Mouse (Mus musculus) cerebral cortex, adult 2 months (tissue): ENCODE data around the gene Sult2b1.

Experiments
- WGBS: fragments of 180-500 bp; shearing (Covaris S2); methylation state at CpG from one replicate; pipeline ENCODE4 v1.1.7; 2018; 5-methylcytosine and 5-hydroxymethylcytosine counted together

Gene Sult2b1

GRCm38 (mm10) chr7:45800546-45801204, 16.2 kb upstream of the Sult2b1 start:
- WGBS, result 29% methylated on average over 25 of the region's 25 CpGs

GRCm38 (mm10) chr7:45800001-45800400, 15.5 kb upstream of the Sult2b1 start:
- 47% methylated on average over 7 of the region's 7 CpGs for WGBS

GRCm38 (mm10) chr7:45798931-45799330, 14.5 kb upstream of the Sult2b1 start:
- 50% methylated on average over 7 of the region's 7 CpGs for WGBS

GRCm38 (mm10) chr7:45798511-45798836, 14.0 kb upstream of the Sult2b1 start:
- 10% methylated on average over 19 of the region's 19 CpGs for WGBS

GRCm38 (mm10) chr7:45797661-45798510, 13.4 kb upstream of the Sult2b1 start:
- 9% methylated on average over 60 of the region's 60 CpGs for WGBS

- WGBS, result 48% methylated on average over 6 of the region's 6 CpGs
Observed at GRCm38 (mm10) chr7:45796950-45797349, 12.5 kb upstream of the Sult2b1 start.

GRCm38 (mm10) chr7:45794971-45795370, 10.5 kb upstream of the Sult2b1 start:
- WGBS, result 89% methylated on average over 29 of the region's 29 CpGs

- WGBS, result 84% methylated on average over 44 of the region's 44 CpGs
Observed at GRCm38 (mm10) chr7:45793969-45794585, 9.6 kb upstream of the Sult2b1 start.

- WGBS, result 83% methylated on average over 24 of the region's 24 CpGs
Observed at GRCm38 (mm10) chr7:45793240-45793639, 8.8 kb upstream of the Sult2b1 start.

GRCm38 (mm10) chr7:45791756-45792490, 7.5 kb upstream of the Sult2b1 start:
- 48% methylated on average over 17 of the region's 17 CpGs for WGBS

- 65% methylated on average over 6 of the region's 6 CpGs for WGBS
Observed at GRCm38 (mm10) chr7:45790721-45791120, 6.3 kb upstream of the Sult2b1 start.

GRCm38 (mm10) chr7:45787642-45788041, 3.2 kb upstream of the Sult2b1 start:
- 87% methylated on average over 22 of the region's 22 CpGs for WGBS

- 10% methylated on average over 17 of the region's 17 CpGs for WGBS
Observed at GRCm38 (mm10) chr7:45786661-45787413, 2.4 kb upstream of the Sult2b1 start.

- 2% methylated on average over 14 of the region's 14 CpGs for WGBS
Observed at GRCm38 (mm10) chr7:45786136-45786578, 1.7 kb upstream of the Sult2b1 start.

GRCm38 (mm10) chr7:45785388-45786135, 1.1 kb upstream of the Sult2b1 start:
- WGBS, result under 1% methylated on average over 40 of the region's 42 CpGs

- 2% methylated on average over 38 of the region's 38 CpGs for WGBS
Observed at GRCm38 (mm10) chr7:45783511-45784091, 868 bp downstream of the Sult2b1 start, which contains the start of gene Lmtk3. Lmtk3 (plus strand) TSS chr7:45783738.

- 52% methylated on average over 4 of the region's 4 CpGs for WGBS
Observed at GRCm38 (mm10) chr7:45782271-45782670, 2.2 kb downstream of the Sult2b1 start.

GRCm38 (mm10) chr7:45779081-45779641, 5.3 kb downstream of the Sult2b1 start:
- 15% methylated on average over 22 of the region's 22 CpGs for WGBS

- 81% methylated on average over 7 of the region's 7 CpGs for WGBS
Observed at GRCm38 (mm10) chr7:45775237-45775636, 9.2 kb downstream of the Sult2b1 start.

- WGBS, result 70% methylated on average over 4 of the region's 4 CpGs
Observed at GRCm38 (mm10) chr7:45771101-45771500, 13.4 kb downstream of the Sult2b1 start.
